Mouse (Mus musculus) adrenal gland, adult (tissue): ENCODE measurements around the gene Uhrf1bp1.

Source experiments
- DNase-seq, 2 experiments: peaks; one replicate each; pipeline ENCODE4 v3.0.0; 2022 to 2023; ENCODE audit warnings: low spot score in 1 of 2; ENCODE audit not compliant: inconsistent age in 2 of 2

Uhrf1bp1 gene

DNA sequence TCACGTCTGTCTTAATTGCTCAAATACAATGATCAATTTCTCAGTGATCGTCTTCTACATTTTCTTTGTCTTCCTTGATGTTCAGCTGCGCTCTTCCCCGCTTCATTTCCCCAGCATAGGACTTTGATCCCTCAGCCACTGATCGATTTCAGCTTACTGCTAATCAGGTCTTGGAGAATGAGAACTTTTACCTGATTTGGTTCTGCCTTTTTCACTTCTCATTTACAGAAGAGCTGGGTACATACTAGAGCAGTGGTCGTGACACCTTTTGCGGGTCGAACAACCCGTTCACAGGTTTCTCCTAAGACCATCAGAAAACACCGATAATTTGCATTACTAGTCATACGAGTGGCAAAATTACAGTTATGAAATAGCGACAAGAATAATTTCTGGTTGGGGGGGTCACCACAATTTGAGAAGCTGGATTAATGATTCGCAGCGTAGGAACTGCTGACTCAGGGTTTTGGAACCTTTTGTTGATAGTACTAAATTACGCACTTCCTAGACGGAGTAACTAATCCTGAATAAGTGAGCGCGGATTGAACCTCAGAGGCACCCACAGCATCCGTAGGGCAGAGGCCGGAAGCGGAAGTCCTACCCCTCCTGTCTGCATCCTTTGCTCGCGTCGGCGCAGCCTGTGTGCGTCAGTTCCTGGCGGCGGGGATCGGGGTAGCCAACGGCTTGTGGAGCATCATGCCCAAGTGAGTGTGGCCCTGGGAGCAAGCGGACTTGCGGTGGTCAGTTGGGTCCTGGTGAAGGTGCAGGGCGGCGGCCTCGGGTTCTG is 16.6 kb upstream of the Uhrf1bp1 start:
- DNase-seq, result peak; percentile 97 to 98

DNA sequence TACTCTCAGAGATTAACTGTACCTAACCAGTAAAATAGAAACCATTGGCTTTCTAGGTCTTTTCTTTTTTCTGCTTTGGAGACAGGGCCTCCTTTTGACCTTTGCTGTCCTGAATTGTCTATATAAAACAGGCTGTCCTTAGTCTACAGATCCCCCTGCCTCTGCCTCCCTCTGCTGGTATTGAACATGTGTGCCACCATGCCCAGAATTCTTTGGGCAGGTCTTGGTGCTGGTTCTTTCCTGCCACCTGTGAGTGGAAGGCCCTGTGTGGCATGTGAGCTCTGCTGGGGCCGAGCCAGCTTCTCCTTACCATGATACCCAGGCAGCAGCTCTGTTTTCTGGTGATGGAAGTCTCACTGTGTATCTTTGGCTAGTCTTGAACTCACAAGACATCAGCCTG is 7.9 kb upstream of the Uhrf1bp1 start:
- no peak for DNase-seq

DNA sequence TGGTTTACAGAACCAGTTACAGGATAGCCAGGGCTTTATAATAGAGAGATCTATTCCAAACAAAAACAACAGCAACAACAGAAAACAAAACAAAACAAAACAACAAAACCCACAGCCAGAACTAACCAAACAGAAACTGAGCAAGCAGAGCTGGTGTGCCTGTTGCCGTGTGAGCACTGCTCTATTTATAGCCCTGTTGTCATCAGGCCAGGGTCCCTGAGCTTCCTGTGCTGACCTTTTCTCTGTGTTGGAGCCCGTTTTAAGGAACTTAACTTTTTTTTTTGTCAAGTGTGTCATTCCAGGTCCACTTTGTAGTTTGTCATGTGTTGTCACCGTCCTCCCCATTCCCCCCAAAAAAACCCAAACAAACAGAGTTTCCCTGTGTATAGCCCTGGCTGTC is 5.2 kb upstream of the Uhrf1bp1 start:
- peak; percentile 70 to 88 for DNase-seq

DNA sequence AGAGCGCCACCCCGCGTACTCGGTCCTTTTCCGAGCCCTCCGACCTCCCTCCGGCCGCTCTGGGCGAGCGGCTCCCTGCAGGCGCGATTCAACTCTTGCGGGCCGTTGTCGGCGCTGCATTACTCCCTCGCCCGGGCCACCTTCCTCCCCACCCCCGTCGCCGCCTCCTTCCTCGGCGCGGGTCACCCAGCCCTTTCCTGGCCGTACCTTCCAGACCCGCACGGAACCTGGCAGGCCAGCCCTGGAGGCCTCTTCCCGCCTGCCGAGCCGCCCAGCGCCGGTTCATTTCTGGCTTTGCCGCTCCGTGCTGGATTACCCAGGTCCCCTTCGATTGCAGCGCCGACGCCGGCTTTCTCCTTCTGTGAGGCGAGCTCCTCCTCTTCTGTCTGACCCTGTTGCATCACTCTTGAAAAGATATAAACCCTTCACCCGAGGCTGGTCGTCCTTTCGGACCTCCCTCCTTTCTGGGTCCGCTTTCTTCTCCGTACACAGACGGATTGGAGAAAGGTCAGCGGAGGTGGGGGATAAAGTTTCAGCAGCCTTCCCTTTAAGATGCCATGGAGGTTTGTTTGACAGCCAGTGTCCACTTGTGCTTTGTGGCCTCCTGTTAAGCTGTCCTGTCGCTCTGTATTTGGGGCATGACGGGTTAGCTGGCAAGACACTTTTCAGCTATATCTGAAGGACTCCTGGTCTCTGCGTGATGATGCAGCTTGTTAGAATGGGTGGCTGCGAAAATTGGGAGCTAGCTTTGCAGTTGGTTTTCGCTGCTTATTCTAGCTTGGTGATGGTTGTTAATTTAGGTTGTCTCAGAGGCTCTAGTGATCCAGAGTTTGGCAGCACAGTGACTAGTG is 782 bp downstream of the Uhrf1bp1 start:
- peak; percentile 70 to 92 for DNase-seq

DNA sequence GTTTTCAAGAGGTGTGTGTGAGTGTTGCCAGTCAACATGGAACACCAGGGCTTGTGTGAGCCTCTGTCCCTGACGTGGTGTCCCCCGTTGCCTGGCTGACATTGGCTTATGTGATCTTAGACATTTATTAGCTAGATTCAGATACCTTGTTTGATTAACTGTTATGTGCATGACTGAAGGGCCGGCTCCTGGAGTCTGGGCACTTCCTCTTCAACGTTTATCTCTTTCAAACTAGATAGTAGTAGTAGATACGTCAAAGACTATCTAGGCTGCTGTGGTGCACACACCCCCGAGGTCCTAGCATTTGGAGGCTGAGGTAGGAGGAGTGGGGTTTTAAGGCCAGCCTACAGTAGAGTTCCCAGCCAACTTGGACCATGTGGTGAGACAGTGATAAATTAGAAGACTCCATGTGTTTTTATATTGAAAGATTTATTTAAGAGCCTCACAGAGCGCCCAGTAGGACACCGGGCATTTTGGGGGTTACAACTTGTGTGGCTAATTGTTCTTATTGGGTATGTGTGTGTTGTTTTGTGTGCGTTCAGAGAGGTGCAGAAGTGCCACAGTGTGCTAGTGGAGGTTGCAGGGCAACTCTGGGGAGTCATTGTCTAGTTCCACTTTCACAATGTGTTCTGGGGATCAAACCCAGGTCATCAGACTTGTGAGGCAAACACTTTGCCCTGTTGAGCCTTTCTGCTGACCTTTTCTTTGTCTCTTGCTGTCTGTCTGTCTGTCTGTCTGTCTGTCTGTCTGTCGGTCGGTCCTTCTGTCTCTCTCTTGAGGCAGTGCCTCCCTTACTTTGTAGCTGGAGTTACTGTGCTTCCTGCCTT is 1.6 kb downstream of the Uhrf1bp1 start:
- DNase-seq, result peak in 1 of 2 experiments; percentile 54

DNA sequence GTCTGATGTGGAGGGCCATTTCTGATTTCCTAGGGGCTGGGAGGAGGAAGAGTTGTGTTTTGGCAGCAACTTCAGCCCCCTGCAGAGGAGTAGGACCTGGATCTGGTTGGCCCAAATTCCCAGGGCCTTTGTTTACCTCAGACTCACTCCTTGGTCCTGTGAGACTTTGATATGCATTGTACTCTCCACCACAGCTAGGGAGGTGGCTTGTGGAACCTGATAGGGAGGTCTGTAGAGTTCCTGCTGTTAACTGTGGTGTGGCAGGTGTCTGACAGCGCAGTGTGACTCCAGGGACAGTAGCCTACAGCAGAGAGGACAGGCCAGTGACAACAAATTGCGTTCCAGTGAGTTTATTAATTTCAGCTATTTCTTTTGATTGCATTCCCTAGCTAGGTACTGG is 2.9 kb downstream of the Uhrf1bp1 start:
- DNase-seq, result no peak

DNA sequence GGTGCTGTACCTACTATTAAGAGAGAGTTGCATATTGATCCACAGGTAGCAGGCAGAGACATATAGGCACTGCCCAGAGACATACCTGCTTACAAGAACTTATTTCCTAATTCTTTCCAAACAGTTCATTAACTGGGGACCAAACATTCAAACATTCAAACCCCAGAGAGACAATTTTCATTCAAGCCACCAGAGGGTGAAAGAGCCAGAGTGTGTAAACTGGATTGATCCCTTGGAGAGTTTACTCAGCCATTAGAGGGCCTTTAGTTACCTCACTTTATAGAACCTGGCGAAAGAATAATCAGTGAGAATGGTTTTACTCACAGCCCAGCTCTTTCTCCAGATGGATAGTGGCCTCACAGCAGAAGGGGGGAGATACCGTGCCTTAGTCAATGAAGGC is 9.2 kb downstream of the Uhrf1bp1 start:
- no peak for DNase-seq

DNA sequence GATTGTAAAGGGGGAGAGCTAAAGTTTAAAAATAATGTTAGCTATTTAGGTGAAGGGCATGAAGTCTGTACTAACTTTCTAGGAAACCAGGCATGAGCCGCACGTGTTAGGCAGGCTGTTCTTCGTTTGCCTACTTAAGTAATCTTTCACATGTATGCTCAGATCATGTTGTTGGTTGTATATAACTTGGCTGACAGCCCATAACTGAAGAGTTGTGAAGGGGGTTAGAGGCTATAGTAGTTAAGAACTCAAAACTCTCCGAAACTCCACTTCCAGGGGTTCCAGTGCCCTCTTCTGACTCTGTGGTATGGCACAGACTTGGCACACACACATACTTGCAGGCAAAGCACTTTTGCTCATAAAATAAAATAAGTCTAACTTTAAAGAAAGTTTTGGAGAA is 10.5 kb downstream of the Uhrf1bp1 start:
- DNase-seq, result no peak

DNA sequence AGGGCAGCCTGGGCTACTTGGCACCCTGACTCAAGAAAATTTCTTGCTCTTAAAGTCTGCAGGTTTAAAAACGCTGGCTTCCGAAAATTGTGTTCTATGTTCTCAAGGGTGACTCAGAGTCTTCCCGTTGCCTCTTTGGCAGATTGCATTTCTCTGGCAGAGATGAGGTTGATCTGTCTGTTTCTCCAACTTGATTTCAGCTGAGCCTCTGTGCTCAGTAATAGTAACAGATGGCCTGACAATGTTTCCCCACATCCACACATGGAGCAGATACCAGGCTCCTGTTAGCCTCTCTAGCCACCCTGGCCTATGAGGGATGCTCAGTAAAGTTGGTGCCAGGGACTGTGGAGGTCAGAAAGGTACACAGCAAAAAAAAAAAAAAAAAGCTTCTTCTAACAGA is 15.6 kb downstream of the Uhrf1bp1 start:
- no peak for DNase-seq

DNA sequence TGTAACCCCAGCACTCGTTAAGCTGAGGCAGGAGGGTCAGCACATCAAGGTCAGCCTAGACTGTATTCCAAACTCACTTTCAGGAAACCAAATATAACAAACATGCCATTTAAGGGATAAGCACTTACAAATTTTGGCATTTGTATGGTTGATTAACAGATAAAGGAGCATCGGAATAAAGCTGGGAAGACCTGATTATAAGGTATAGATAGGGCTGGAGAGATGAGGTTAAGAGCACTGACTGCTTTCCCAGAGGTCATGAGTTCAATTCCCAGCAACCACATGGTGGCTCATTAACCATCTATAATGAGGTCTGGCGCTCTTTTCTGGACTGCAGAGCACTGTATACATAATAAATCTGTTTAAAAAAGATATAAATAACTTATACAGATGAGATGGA is 17.3 kb downstream of the Uhrf1bp1 start:
- DNase-seq, result no peak

DNA sequence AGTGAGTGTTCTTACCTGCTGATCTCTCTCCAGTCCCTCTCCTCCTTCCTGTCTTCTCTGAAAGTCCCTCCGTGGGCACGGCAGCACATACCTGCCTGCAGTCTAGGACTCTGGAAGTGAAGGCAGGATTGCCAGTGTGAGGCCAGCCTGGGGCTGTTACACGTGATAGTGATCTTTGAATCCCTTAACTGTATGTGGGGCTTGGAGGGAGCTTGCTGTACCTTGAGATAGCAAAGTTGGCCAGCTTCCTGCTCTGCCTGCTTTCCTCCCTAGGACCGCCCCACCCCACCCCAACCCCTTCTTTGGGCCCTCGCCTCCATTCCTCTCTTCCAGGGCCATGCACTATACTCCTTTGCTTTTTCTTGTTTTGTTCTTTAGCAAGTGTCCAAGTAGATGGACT is 18.3 kb downstream of the Uhrf1bp1 start:
- no peak for DNase-seq

DNA sequence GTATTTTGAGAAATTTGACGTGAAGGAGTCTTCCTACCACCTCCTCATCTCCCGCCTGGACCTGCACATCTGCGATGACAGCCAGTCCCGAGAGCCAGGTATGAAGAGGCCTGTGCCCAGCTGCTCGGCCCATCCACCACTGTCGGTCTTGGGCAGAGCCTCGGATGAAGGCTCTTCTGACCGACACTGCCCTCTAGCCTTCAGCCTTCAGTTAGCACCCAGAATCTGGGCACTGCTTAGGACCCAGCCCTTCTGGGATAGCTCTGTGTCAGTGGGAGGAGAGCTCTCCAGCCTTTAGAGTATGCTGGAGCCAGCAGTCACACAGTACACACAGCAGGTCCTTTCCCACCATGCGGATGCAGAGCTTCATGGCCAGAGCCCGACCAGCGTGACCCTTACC is 25.3 kb downstream of the Uhrf1bp1 start:
- DNase-seq, result peak; percentile 36 to 76

DNA sequence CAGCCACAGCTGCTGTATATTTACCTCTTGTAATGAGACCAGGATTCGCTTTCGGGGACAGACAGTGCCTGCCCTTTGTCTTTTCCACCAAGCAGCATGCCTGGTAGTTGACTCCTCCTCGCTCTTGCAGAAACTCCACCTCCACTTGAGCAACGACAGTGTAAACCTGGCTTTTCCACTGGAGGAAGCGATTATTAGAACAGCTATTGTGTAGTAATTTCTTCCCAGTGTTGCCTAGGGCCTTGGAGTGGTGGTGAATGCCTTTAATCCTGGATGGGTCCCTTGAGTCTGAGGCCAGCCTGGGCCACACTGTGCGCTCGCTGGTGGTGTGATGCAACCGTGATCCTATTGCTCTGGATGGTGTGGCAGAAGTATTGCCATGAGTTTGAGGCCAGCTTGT is 26.9 kb downstream of the Uhrf1bp1 start:
- DNase-seq, result peak in 1 of 2 experiments; percentile 58

DNA sequence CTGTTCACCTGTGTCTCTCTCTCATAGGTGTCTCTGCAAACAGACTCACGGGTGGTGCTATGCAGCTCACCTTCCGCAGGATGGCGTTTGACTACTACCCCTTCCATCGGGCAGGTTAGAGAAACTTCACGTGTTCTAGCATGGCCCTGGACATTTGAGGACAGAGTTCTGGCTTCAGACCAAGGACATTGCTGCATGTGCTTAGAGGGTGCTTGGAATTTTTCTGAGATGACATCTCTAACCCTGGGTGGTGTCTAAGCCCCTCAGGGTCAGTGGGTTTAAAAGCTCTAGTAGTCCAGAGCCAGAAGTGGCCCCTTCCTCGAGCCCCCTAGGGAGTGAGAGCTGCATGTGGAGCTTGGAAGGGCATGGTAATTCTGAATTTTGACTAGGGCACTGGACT is 27.8 kb downstream of the Uhrf1bp1 start:
- DNase-seq, result peak in 1 of 2 experiments; percentile 72

DNA sequence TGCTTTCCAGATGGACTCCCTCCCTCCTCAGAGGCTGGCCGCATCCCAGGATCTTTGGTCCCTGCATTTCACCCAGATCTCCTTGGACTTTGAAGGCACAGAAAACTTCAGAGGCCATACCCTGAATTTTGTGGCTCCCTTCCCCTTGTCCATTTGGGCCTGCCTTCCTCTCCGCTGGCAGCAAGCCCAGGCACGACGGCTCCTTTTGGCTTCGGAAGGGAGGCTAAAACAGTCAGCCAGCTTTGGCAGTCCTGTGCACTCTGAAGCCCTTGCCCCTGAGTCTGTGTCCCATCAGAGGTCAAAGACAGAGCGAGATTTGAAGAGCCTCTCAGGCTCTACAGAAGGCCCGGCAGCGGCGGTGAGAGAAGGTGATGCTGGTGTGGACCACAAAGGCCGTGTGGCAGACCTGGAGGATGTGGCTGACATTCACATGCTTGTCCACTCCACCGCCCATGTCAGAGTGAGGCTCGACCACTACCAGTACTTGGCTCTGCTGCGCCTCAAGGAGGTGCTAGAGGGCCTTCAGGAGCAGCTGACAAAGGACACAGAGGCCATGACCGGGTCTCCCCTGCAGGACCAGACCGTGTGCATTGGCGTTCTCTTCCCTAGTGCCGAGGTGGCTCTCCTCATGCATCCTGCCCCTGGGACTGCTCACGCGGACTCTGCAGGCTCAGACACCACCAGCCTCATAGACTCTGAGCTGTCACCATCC is 30.4 kb downstream of the Uhrf1bp1 start:
- peak; percentile 34 to 70 for DNase-seq

DNA sequence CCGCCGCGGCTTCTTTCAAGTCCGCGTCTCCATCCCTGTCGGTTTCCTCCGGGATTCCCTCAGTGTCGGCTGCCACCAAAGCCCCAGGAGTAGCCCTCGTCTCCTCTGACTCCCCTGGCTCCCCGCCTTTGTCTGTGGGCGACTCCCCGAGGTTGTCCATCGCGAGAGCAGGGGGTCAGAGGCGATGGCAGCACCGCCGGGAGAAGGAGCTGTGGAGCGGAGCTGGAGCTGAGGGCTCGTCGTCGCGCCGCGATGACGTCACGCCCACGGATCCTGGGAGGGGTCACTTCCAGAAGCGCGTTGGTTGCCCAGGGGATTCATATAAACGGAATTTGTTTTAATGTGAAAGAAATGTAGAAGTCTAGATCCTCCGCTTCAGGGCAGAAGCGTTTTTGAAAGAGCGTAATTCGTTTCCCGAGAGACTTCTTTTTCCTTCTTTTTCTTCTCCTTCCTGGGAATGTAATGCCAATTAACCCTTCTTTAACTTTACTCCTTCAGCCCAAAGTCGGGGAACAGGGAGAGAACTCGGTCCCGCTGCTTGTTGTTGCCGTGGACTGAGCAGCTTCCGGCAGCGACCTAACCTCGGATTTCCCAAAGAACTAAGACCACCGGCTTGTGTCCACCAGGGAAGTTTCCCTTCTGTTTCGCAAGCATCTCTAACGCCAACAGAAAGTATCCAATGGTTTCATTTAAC is 51.4 kb downstream of the Uhrf1bp1 start:
- DNase-seq, result peak; percentile 95 to 99

DNA sequence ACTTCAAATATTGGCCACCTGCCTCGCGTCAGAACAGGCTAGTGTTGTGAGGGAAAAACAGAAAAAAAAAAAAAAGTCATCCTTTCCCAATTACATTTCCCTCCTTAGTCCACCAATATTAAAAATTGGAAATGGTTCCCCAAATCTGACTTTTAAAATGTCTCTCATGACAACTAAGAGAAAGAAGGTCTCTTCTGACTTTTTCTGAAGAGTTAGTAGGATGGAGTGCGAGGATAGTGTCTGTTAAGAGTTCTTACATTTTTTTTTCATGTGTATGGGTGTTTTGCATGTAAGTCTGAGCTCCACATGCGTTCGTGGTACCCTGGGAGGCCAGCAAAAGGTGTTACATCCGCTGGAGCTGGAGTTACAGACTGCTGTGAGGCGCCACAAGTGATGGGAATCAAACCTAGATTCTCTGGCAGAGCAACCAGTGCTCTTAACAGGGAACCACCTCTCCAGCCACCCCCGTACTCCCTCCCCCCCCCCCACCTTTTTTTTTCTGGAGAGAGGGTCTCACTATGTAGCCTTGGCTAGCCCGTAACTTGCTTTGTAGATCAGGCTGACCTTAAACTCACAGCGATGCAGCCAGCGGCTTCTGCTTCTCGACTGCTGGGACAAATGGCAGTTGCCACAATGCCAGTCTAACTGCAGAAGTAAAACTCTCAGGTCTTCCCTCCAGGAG is 52.1 kb downstream of the Uhrf1bp1 start:
- DNase-seq, result peak in 1 of 2 experiments; percentile 64

DNA sequence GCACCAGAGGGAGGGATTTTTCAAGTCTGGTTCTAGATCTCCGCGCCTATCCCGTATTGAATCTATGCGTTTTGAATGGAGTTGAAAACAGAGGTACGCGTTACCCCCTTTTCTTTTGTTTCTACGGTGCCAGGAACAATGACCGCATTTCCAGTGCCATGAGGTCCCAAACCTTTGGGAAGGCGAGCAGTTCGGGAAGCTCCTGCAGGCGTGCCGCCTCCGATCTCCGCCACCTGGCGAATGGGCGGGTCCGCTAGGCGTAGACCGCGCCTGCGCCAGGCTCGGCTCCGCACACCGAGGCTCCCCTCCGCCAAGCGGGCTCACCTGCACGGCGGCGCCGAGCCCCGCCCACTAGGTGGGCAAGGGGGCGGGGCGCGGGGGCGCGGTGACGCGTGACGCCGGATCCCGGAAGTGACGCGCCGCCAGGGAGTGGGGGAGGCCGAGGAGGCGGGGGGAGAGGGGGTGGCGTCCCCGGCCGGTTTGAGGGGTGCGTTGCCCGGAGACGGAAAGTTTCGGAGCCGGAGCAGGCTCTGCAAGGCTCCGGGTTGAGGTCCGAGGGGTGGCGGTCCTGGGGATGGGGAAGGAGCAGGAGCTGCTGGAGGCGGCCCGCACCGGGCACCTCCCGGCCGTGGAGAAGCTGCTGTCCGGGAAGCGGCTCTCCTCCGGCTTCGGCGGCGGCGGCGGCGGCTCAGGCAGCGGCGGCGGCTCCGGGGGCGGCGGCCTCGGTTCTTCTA is 52.8 kb downstream of the Uhrf1bp1 start, which contains the start of gene Anks1:
Anks1 (plus strand) TSS at position 419 of the 734 bp plus-strand sequence.
- DNase-seq, result peak; percentile 90 to 96
